Mouse (Mus musculus): Measurements from ENCODE around the gene Galk1. TPM values are rescaled to one million over a fixed set of nuclear protein-coding genes. Genes with fewer than 3 reads are reported as not detected.

The Galk1 gene
- polyA plus RNA-seq, 1 experiment from 2014 or later = 113 TPM

DNA sequence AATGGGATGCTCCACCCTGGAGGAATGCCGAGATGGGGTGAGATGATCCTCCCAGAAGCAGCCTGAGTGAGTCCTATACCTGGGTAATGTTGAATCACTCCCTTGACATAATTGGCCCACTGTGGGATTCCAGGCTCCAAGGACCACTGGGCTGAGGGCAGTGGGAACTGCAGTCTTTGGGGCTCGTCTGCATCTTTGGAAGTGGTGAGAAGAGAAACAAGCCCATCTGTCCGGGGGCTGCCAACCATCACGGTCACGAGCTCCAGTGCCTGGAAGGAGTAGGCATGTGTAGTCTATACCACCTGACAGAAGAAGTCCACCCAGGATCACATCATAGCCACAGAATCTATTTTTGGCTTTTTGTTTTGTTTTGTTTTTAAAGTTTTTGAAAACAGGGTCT is 1.6 kb downstream of the Galk1 start:
- Histone ChIP-seq H3K4me3 (ENCODE audit: low read depth, low read length) (no peak overlapping the region), H3K27ac (replicated peaks; ENCODE audit: low read depth, low read length) (no peak overlapping the region), H3K36me3 (replicated peaks; ENCODE audit: control insufficient read depth, insufficient read depth, low read depth, low read length) (no peaks in the 10 kb centered on the region; the same call in 1 of the 2 replicates), H3K9ac (replicated peaks; ENCODE audit: low read length) (no peak overlapping the region), H3K4me1 (ENCODE audit: control insufficient read depth, insufficient read depth, low read length) (peaks cover 6% of the 10 kb centered on the region), H3K9me3 (replicated peaks; ENCODE audit: control insufficient read depth, low read length) (no peaks in the 10 kb centered on the region), H3K4me2 (ENCODE audit: low read depth, low read length) (no peak overlapping the region), H3K27me3 (ENCODE audit: control insufficient read depth, insufficient read depth, low read length) (no peaks in the 10 kb centered on the region)
- ATAC-seq (replicated peaks; ENCODE audit: insufficient number of reproducible peaks, low FRiP score, low TSS enrichment, low read depth) = no peak
- WGBS = 85% methylated on average over 5 of the region's 5 CpGs
- no peak for DNase-seq (ENCODE audit: low spot score)

DNA sequence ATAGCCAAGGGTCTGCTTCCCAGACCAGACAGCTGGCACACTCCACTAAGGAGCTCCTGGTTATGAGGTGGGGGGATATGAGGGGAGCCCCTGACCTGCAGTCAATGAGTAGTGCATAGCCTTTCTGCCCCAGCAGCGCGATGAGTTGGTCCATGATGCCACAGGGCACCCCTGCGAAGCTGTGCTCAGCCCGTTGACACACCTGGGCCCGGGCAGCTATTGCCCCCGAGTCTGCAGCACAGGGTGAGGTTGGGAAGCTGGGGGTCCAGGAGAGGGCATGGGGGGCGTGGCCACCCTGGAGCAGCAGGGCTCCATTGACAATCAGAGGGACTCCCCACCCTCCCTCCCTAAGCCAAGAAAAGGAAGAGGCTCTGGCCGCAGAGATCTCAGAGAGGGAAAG is 2.4 kb downstream of the Galk1 start:
- H3K4me1 ChIP-seq (ENCODE audit: control insufficient read depth, insufficient read depth, low read length) = peaks cover 6% of the 10 kb centered on the region
- H3K27ac ChIP-seq (replicated peaks; ENCODE audit: low read depth, low read length) = no peak overlapping the region
- no peak overlapping the region for H3K9ac ChIP-seq (replicated peaks; ENCODE audit: low read length)
- DNase-seq (ENCODE audit: low spot score) = no peak
- H3K27me3 ChIP-seq (ENCODE audit: control insufficient read depth, insufficient read depth, low read length) = no peaks in the 10 kb centered on the region
- H3K36me3 ChIP-seq (replicated peaks; ENCODE audit: control insufficient read depth, insufficient read depth, low read depth, low read length) = no peaks in the 10 kb centered on the region; the same call in 1 of the 2 replicates
- no peak overlapping the region for H3K4me2 ChIP-seq (ENCODE audit: low read depth, low read length)
- WGBS = 89% methylated on average over 8 of the region's 8 CpGs
- ATAC-seq (replicated peaks; ENCODE audit: insufficient number of reproducible peaks, low FRiP score, low TSS enrichment, low read depth) = no peak
- H3K9me3 ChIP-seq (replicated peaks; ENCODE audit: control insufficient read depth, low read length) = no peaks in the 10 kb centered on the region
- no peak overlapping the region for H3K4me3 ChIP-seq (ENCODE audit: low read depth, low read length)

DNA sequence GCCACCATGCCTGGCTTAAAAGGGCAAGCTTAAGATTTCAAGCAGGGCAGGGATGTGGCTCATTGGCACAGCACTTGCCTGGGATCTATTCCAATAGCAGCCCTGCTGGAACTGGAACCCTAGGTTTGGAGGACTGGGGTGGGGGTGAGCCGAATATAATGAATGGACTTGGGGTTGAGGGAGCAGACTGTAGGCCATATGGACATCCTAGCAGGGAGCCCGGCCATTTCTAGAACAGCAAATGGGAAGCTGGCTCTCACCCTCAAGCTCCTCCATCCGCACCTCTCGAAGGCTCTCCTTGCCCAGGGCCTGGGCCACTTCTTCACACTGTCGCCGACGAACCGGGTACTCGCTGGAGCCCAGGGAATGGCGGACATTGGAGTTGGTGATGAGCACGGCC is 2.9 kb downstream of the Galk1 start:
- no peaks in the 10 kb centered on the region for H3K9me3 ChIP-seq (replicated peaks; ENCODE audit: control insufficient read depth, low read length)
- ATAC-seq (replicated peaks; ENCODE audit: insufficient number of reproducible peaks, low FRiP score, low TSS enrichment, low read depth) = no peak
- H3K4me3 ChIP-seq (ENCODE audit: low read depth, low read length) = no peak overlapping the region
- H3K4me1 ChIP-seq (ENCODE audit: control insufficient read depth, insufficient read depth, low read length) = peaks cover 8% of the 10 kb centered on the region
- H3K4me2 ChIP-seq (ENCODE audit: low read depth, low read length) = no peak overlapping the region
- H3K27ac ChIP-seq (replicated peaks; ENCODE audit: low read depth, low read length) = no peak overlapping the region
- DNase-seq (ENCODE audit: low spot score) = no peak
- 92% methylated on average over 11 of the region's 11 CpGs for WGBS
- H3K36me3 ChIP-seq (replicated peaks; ENCODE audit: control insufficient read depth, insufficient read depth, low read depth, low read length) = no peaks in the 10 kb centered on the region; the same call in 1 of the 2 replicates
- H3K27me3 ChIP-seq (ENCODE audit: control insufficient read depth, insufficient read depth, low read length) = no peaks in the 10 kb centered on the region
- H3K9ac ChIP-seq (replicated peaks; ENCODE audit: low read length) = no peak overlapping the region

DNA sequence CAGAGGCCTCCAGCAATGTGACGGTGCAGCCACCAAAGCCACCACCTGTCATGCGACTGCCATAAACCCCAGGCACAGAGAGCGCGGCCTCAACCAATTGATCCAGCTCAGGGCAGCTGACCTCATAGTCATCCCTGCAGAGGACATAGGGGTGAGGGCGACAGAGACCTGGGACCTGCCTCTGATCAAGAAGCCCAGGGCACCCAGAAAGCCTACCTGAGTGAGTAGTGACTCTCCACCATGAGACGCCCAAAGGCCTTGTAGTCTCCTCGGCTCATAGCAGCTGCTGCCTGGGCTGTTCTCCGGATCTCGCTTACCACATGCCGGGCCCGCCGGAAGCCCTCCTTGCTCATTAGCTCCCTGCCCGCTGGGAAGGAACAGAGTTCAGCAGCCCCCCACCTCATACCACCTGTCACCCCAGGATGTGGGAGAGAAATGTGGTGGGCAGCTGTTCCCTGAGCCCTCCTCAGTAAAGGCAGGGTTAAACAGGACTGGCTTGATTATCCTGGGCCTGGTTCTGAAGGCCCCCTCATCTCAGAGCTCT is 3.6 kb downstream of the Galk1 start:
- no peak overlapping the region for H3K9ac ChIP-seq (replicated peaks; ENCODE audit: low read length)
- H3K9me3 ChIP-seq (replicated peaks; ENCODE audit: control insufficient read depth, low read length) = no peaks in the 10 kb centered on the region
- no peak for ATAC-seq (replicated peaks; ENCODE audit: insufficient number of reproducible peaks, low FRiP score, low TSS enrichment, low read depth)
- H3K4me3 ChIP-seq (ENCODE audit: low read depth, low read length) = no peak overlapping the region
- H3K4me1 ChIP-seq (ENCODE audit: control insufficient read depth, insufficient read depth, low read length) = peaks cover 8% of the 10 kb centered on the region
- H3K27ac ChIP-seq (replicated peaks; ENCODE audit: low read depth, low read length) = no peak overlapping the region
- no peak for DNase-seq (ENCODE audit: low spot score)
- no peaks in the 10 kb centered on the region for H3K27me3 ChIP-seq (ENCODE audit: control insufficient read depth, insufficient read depth, low read length)
- H3K36me3 ChIP-seq (replicated peaks; ENCODE audit: control insufficient read depth, insufficient read depth, low read depth, low read length) = no peaks in the 10 kb centered on the region; the same call in 1 of the 2 replicates
- no peak overlapping the region for H3K4me2 ChIP-seq (ENCODE audit: low read depth, low read length)
- 89% methylated on average over 13 of the region's 13 CpGs for WGBS

DNA sequence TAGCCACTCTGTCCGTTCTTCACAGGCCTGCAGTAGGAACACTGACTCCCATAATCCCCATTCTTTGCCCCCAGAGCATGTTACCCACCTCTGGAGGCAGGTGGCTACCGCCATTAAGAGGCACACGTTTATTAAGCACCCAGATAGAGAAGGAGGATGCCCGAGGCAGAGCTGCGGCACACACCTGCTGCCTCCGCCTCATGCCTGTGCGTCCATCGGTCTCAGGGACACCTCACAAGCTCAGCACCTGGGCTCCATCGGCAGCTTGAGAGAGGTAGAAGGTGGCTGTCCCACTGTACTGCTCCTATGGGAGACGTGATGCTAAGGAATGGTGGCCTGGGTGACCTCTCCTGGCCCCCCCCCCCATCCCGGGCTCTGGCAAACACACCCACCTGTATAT is 4.1 kb downstream of the Galk1 start:
- no peak overlapping the region for H3K9ac ChIP-seq (replicated peaks; ENCODE audit: low read length)
- DNase-seq (ENCODE audit: low spot score) = no peak
- no peaks in the 10 kb centered on the region; the same call in 1 of the 2 replicates for H3K36me3 ChIP-seq (replicated peaks; ENCODE audit: control insufficient read depth, insufficient read depth, low read depth, low read length)
- no peak for ATAC-seq (replicated peaks; ENCODE audit: insufficient number of reproducible peaks, low FRiP score, low TSS enrichment, low read depth)
- no peak overlapping the region for H3K27ac ChIP-seq (replicated peaks; ENCODE audit: low read depth, low read length)
- no peak overlapping the region for H3K4me3 ChIP-seq (ENCODE audit: low read depth, low read length)
- H3K4me1 ChIP-seq (ENCODE audit: control insufficient read depth, insufficient read depth, low read length) = peaks cover 8% of the 10 kb centered on the region
- H3K9me3 ChIP-seq (replicated peaks; ENCODE audit: control insufficient read depth, low read length) = no peaks in the 10 kb centered on the region
- 90% methylated on average over 11 of the region's 11 CpGs for WGBS
- no peaks in the 10 kb centered on the region for H3K27me3 ChIP-seq (ENCODE audit: control insufficient read depth, insufficient read depth, low read length)
- H3K4me2 ChIP-seq (ENCODE audit: low read depth, low read length) = no peak overlapping the region

DNA sequence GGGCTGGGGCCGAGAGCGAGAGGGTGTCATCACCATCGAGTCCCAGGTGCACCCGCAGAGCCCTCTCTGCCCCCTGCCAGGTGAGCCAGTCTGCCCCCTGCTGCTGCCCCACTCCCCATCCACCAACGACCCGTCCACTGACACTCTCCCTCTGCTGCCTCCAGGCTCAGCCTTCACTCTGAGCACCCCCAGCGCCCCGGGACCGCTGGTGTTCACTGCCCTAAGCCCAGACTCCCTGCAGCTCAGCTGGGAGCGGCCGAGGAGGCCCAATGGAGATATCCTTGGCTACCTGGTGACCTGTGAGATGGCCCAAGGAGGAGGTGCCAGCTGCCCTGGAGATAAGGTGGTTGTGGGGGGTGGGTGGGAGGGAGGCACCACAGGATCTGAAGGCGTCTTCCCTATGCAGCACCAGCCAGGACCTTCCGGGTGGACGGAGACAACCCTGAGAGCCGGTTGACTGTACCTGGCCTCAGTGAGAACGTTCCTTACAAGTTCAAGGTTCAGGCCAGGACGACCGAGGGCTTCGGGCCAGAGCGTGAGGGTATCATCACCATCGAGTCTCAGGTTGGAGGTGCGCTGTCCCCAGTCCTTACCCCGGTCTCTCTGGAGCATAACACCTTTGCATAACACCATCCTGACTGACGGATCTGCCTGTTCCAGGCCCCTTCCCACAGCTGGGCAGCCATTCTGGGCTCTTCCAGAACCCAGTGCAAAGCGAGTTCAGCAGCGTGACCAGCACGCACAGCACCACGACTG is 5.2 kb downstream of the Galk1 start:
- H3K27me3 ChIP-seq (ENCODE audit: control insufficient read depth, insufficient read depth, low read length) = no peaks in the 10 kb centered on the region
- no peak overlapping the region for H3K4me3 ChIP-seq (ENCODE audit: low read depth, low read length)
- DNase-seq (ENCODE audit: low spot score) (no peak), ATAC-seq (replicated peaks; ENCODE audit: insufficient number of reproducible peaks, low FRiP score, low TSS enrichment, low read depth) (no peak)
- H3K4me1 ChIP-seq (ENCODE audit: control insufficient read depth, insufficient read depth, low read length) = peaks cover 6% of the 10 kb centered on the region; the same call in 1 of the 2 replicates
- H3K9ac ChIP-seq (replicated peaks; ENCODE audit: low read length) = no peak overlapping the region
- no peak overlapping the region for H3K4me2 ChIP-seq (ENCODE audit: low read depth, low read length)
- no peaks in the 10 kb centered on the region for H3K9me3 ChIP-seq (replicated peaks; ENCODE audit: control insufficient read depth, low read length)
- H3K27ac ChIP-seq (replicated peaks; ENCODE audit: low read depth, low read length) = no peak overlapping the region
- 87% methylated on average over 28 of the region's 28 CpGs for WGBS
- no peaks in the 10 kb centered on the region; the same call in 1 of the 2 replicates for H3K36me3 ChIP-seq (replicated peaks; ENCODE audit: control insufficient read depth, insufficient read depth, low read depth, low read length)

DNA sequence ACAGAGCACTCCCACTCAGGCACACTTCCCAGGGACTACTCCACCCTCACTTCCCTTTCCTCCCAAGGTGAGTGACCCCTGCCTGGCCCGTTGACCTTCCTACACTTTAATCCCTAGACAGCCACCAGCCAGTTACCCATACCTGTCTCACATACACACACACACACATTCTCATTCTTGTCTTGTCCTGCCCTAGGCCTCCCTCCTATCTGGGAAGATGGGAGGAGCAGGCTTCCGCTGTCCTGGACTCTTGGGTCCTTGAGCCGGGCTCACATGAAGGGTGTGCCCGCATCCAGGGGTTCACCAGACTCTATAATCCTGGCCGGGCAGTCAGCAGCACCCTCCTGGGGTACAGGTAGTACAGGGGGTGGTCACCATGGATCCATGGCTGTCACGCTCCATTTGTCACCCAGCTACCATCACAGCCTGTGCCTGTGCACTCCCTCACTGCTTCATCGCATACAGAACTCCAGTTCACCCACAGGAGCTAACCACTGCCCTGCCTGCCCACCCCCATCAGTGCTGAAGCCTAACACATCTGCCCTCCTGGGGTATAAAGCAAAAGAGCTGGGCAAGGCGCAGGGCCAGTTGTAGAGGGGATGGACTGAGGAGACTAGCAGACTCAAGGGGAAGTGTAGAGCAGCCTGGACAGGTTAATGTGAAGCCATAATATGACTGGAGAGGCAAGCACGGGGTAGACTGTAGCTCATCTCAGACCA is 6.7 kb downstream of the Galk1 start:
- no peak overlapping the region for H3K9ac ChIP-seq (replicated peaks; ENCODE audit: low read length)
- H3K27ac ChIP-seq (replicated peaks; ENCODE audit: low read depth, low read length) = no peak overlapping the region
- no peaks in the 10 kb centered on the region for H3K27me3 ChIP-seq (ENCODE audit: control insufficient read depth, insufficient read depth, low read length)
- no peak overlapping the region for H3K4me3 ChIP-seq (ENCODE audit: low read depth, low read length)
- no peak for DNase-seq (ENCODE audit: low spot score)
- ATAC-seq (replicated peaks; ENCODE audit: insufficient number of reproducible peaks, low FRiP score, low TSS enrichment, low read depth) = 0 out of 2 replicates have a peak, but pooled peaks have one; percentile 7
- no peaks in the 10 kb centered on the region; the same call in 1 of the 2 replicates for H3K36me3 ChIP-seq (replicated peaks; ENCODE audit: control insufficient read depth, insufficient read depth, low read depth, low read length)
- 60% methylated on average over 9 of the region's 9 CpGs for WGBS
- H3K9me3 ChIP-seq (replicated peaks; ENCODE audit: control insufficient read depth, low read length) = no peaks in the 10 kb centered on the region
- peak overlapping the region; percentile 61; the same call in 1 of the 2 replicates for H3K4me2 ChIP-seq (ENCODE audit: low read depth, low read length)
- H3K4me1 ChIP-seq (ENCODE audit: control insufficient read depth, insufficient read depth, low read length) = peaks cover 2% of the 10 kb centered on the region; the same call in 1 of the 2 replicates
